Mouse (Mus musculus) granulocyte monocyte progenitor cell, adult 5-6 weeks (primary cell): ENCODE measurements around the gene Tango6. TPM values are rescaled to one million over a fixed set of nuclear protein-coding genes. Genes with fewer than 3 reads are reported as not detected.

Experiments used
- ATAC-seq: replicated peaks from 2 replicates; pipeline ENCODE4 v1.8.0; 2016; ENCODE audit warnings: mild to moderate bottlenecking, moderate TSS enrichment, inconsistent platforms; ENCODE audit not compliant: poor library complexity, severe bottlenecking
- total RNA-seq, 2 experiments: library from RNA; stranded (forward) in 1 of 2; stranded (reverse) in 1 of 2; fragments of 200-712, 200-1000 nt in 1 of 2; fragments of >200 nt in 1 of 2; fragmentation: Nextera tagmentation in 1 of 2; gene quantifications; 2 replicates each; pipeline ENCODE4 v1.2.3; 2014 to 2017

The Tango6 gene
- total RNA-seq, 2 experiments from 2014 or later = 7.0 to 12.5 TPM

GRCm38 (mm10) chr8:106697748-106698248 lies 14.9 kb downstream of the Tango6 start:
- ATAC-seq = no peak

- ATAC-seq = peak; percentile 40
These were observed 16.7 kb downstream of the Tango6 start for GRCm38 (mm10) chr8:106699588-106699987.

GRCm38 (mm10) chr8:106700131-106700530 lies 17.3 kb downstream of the Tango6 start:
- no peak for ATAC-seq

GRCm38 (mm10) chr8:106701360-106701759 lies 18.5 kb downstream of the Tango6 start:
- peak; percentile 89 for ATAC-seq

GRCm38 (mm10) chr8:106704199-106704900 lies 21.5 kb downstream of the Tango6 start:
- ATAC-seq = no peak

- no peak for ATAC-seq
These were observed 22.0 kb downstream of the Tango6 start for GRCm38 (mm10) chr8:106704901-106705321.

- no peak for ATAC-seq
These were observed 23.3 kb downstream of the Tango6 start for GRCm38 (mm10) chr8:106706194-106706593.

- ATAC-seq = no peak
These were observed 27.1 kb downstream of the Tango6 start for GRCm38 (mm10) chr8:106710002-106710401.

- no peak for ATAC-seq
These were observed 29.6 kb downstream of the Tango6 start for GRCm38 (mm10) chr8:106712487-106712886.

- no peak for ATAC-seq
These were observed 31.4 kb downstream of the Tango6 start for GRCm38 (mm10) chr8:106714297-106714696.

- ATAC-seq = peak; percentile 77
These were observed 35.2 kb downstream of the Tango6 start for GRCm38 (mm10) chr8:106718091-106718500.

GRCm38 (mm10) chr8:106720921-106721320 lies 38.1 kb downstream of the Tango6 start:
- no peak for ATAC-seq

GRCm38 (mm10) chr8:106722453-106722852 lies 39.6 kb downstream of the Tango6 start:
- ATAC-seq = no peak

- ATAC-seq = no peak
These were observed 41.1 kb downstream of the Tango6 start for GRCm38 (mm10) chr8:106723921-106724320.

- ATAC-seq = no peak
These were observed 43.7 kb downstream of the Tango6 start for GRCm38 (mm10) chr8:106726551-106726950.

GRCm38 (mm10) chr8:106727241-106727835 lies 44.5 kb downstream of the Tango6 start:
- ATAC-seq = peak; percentile 27; the same call in 1 of the 2 replicates

GRCm38 (mm10) chr8:106727889-106728288 lies 45.0 kb downstream of the Tango6 start:
- no peak for ATAC-seq

- no peak for ATAC-seq
These were observed 50.1 kb downstream of the Tango6 start for GRCm38 (mm10) chr8:106732921-106733320.

GRCm38 (mm10) chr8:106733703-106734102 lies 50.8 kb downstream of the Tango6 start:
- ATAC-seq = no peak

- no peak for ATAC-seq
These were observed 51.4 kb downstream of the Tango6 start for GRCm38 (mm10) chr8:106734222-106734621.

- ATAC-seq = peak; percentile 83
These were observed 54.2 kb downstream of the Tango6 start for GRCm38 (mm10) chr8:106736861-106737662.
